Mouse (Mus musculus): Measurements from ENCODE around the gene Serpina3n. TPM values are rescaled to one million over a fixed set of nuclear protein-coding genes. Genes with fewer than 3 reads are reported as not detected.
"Not testable (repeated sequence)": the region's sequence is repeated elsewhere in the genome, so short reads cannot be mapped to it uniquely, and the experiment has no call there.

The Serpina3n gene
- polyA plus RNA-seq, 1 experiment from 2014 or later = not detected

- H3K4me3 ChIP-seq (ENCODE audit: low read depth, low read length); H3K27me3 ChIP-seq (ENCODE audit: control insufficient read depth, insufficient read depth, low read length); H3K9ac ChIP-seq (ENCODE audit: low read depth, low read length); H3K4me1 ChIP-seq (ENCODE audit: control insufficient read depth, insufficient read depth, low read length); H3K4me2 ChIP-seq; H3K36me3 ChIP-seq (ENCODE audit: control insufficient read depth, insufficient read depth, low read length); ATAC-seq (replicated peaks; ENCODE audit: insufficient number of reproducible peaks, low FRiP score, low TSS enrichment); H3K27ac ChIP-seq (ENCODE audit: low read depth, low read length); H3K9me3 ChIP-seq (replicated peaks; ENCODE audit: control insufficient read depth, low read length): not testable (repeated sequence)
- 77% methylated on average over 25 of the region's 25 CpGs for WGBS (ENCODE audit: insufficient replicate concordance)
Observed at GRCm38 (mm10) chr12:104447056-104447455, 40.5 kb downstream of the Serpina3n start.

- 28% methylated on average over 13 of the region's 13 CpGs for WGBS (ENCODE audit: insufficient replicate concordance)
- Histone ChIP-seq H3K4me1 (ENCODE audit: control insufficient read depth, insufficient read depth, low read length) (no peaks in the 10 kb centered on the region), H3K36me3 (ENCODE audit: control insufficient read depth, insufficient read depth, low read length) (no peaks in the 10 kb centered on the region), H3K9me3 (replicated peaks; ENCODE audit: control insufficient read depth, low read length) (no peaks in the 10 kb centered on the region), H3K27ac (ENCODE audit: low read depth, low read length) (no peak overlapping the region), H3K4me3 (ENCODE audit: low read depth, low read length) (no peak overlapping the region), H3K4me2 (no peak overlapping the region; the same call in 1 of the 2 replicates), H3K9ac (ENCODE audit: low read depth, low read length) (no peak overlapping the region), H3K27me3 (ENCODE audit: control insufficient read depth, insufficient read depth, low read length) (no peaks in the 10 kb centered on the region)
- ATAC-seq (replicated peaks; ENCODE audit: insufficient number of reproducible peaks, low FRiP score, low TSS enrichment) = no peak
Observed at GRCm38 (mm10) chr12:104448099-104448498, 41.6 kb downstream of the Serpina3n start.

GRCm38 (mm10) chr12:104450257-104450656 lies 43.7 kb downstream of the Serpina3n start:
- 68% methylated on average over 10 of the region's 10 CpGs for WGBS (ENCODE audit: insufficient replicate concordance)
- Histone ChIP-seq H3K9ac (ENCODE audit: low read depth, low read length) (no peak overlapping the region), H3K27me3 (ENCODE audit: control insufficient read depth, insufficient read depth, low read length) (no peaks in the 10 kb centered on the region), H3K36me3 (ENCODE audit: control insufficient read depth, insufficient read depth, low read length) (no peaks in the 10 kb centered on the region), H3K9me3 (replicated peaks; ENCODE audit: control insufficient read depth, low read length) (no peaks in the 10 kb centered on the region), H3K4me2 (no peak overlapping the region), H3K27ac (ENCODE audit: low read depth, low read length) (no peak overlapping the region), H3K4me3 (ENCODE audit: low read depth, low read length) (no peak overlapping the region), H3K4me1 (ENCODE audit: control insufficient read depth, insufficient read depth, low read length) (no peaks in the 10 kb centered on the region)
- ATAC-seq (replicated peaks; ENCODE audit: insufficient number of reproducible peaks, low FRiP score, low TSS enrichment) = no peak

- Histone ChIP-seq H3K9me3 (replicated peaks; ENCODE audit: control insufficient read depth, low read length) (no peaks in the 10 kb centered on the region), H3K36me3 (ENCODE audit: control insufficient read depth, insufficient read depth, low read length) (no peaks in the 10 kb centered on the region), H3K4me1 (ENCODE audit: control insufficient read depth, insufficient read depth, low read length) (no peaks in the 10 kb centered on the region), H3K4me2 (no peak overlapping the region), H3K27ac (ENCODE audit: low read depth, low read length) (no peak overlapping the region), H3K9ac (ENCODE audit: low read depth, low read length) (no peak overlapping the region), H3K4me3 (ENCODE audit: low read depth, low read length) (no peak overlapping the region), H3K27me3 (ENCODE audit: control insufficient read depth, insufficient read depth, low read length) (no peaks in the 10 kb centered on the region)
- ATAC-seq (replicated peaks; ENCODE audit: insufficient number of reproducible peaks, low FRiP score, low TSS enrichment) = no peak
- 47% methylated on average over 1 of the region's 1 CpGs for WGBS (ENCODE audit: insufficient replicate concordance)
Observed at GRCm38 (mm10) chr12:104453002-104453401, 46.5 kb downstream of the Serpina3n start.

- no peak overlapping the region for H3K27ac ChIP-seq (ENCODE audit: low read depth, low read length)
- 0 out of 2 replicates have a peak, but pooled peaks cover 2% of the 10 kb centered on the region for H3K4me1 ChIP-seq (ENCODE audit: control insufficient read depth, insufficient read depth, low read length)
- H3K36me3 ChIP-seq (ENCODE audit: control insufficient read depth, insufficient read depth, low read length) = no peaks in the 10 kb centered on the region
- H3K4me3 ChIP-seq (ENCODE audit: low read depth, low read length) = no peak overlapping the region
- H3K4me2 ChIP-seq = no peak overlapping the region
- H3K9me3 ChIP-seq (replicated peaks; ENCODE audit: control insufficient read depth, low read length) = no peaks in the 10 kb centered on the region
- 52% methylated on average over 6 of the region's 6 CpGs for WGBS (ENCODE audit: insufficient replicate concordance)
- H3K9ac ChIP-seq (ENCODE audit: low read depth, low read length) = no peak overlapping the region
- peaks cover 7% of the 10 kb centered on the region for H3K27me3 ChIP-seq (ENCODE audit: control insufficient read depth, insufficient read depth, low read length)
- ATAC-seq (replicated peaks; ENCODE audit: insufficient number of reproducible peaks, low FRiP score, low TSS enrichment) = no peak
Observed at GRCm38 (mm10) chr12:104459377-104459776, 52.8 kb downstream of the Serpina3n start.

- Histone ChIP-seq H3K9me3 (replicated peaks; ENCODE audit: control insufficient read depth, low read length) (no peaks in the 10 kb centered on the region), H3K27ac (ENCODE audit: low read depth, low read length) (no peak overlapping the region), H3K36me3 (ENCODE audit: control insufficient read depth, insufficient read depth, low read length) (no peaks in the 10 kb centered on the region), H3K4me2 (no peak overlapping the region), H3K4me3 (ENCODE audit: low read depth, low read length) (no peak overlapping the region), H3K27me3 (ENCODE audit: control insufficient read depth, insufficient read depth, low read length) (peaks cover 7% of the 10 kb centered on the region), H3K9ac (ENCODE audit: low read depth, low read length) (no peak overlapping the region), H3K4me1 (ENCODE audit: control insufficient read depth, insufficient read depth, low read length) (0 out of 2 replicates have a peak, but pooled peaks cover 2% of the 10 kb centered on the region)
- no peak for ATAC-seq (replicated peaks; ENCODE audit: insufficient number of reproducible peaks, low FRiP score, low TSS enrichment)
- 32% methylated on average over 8 of the region's 8 CpGs for WGBS (ENCODE audit: insufficient replicate concordance)
Observed at GRCm38 (mm10) chr12:104461372-104461771, 54.8 kb downstream of the Serpina3n start.

Other genes with a start within 250 kb of the Serpina3n start
- gene Serpina3f, start 192.2 kb upstream of the Serpina3n start, polyA plus RNA-seq (2014; fragmentation: Nextera tagmentation; extraction: Ambion mirVana) = not detected in 2 replicates
- 1.0 and 1.1 TPM in 2 replicates for gene Serpina3g, start 170.5 kb upstream of the Serpina3n start, polyA plus RNA-seq (2014; fragmentation: Nextera tagmentation; extraction: Ambion mirVana)
- not detected in 2 replicates for gene Serpina3i, start 143.6 kb upstream of the Serpina3n start, polyA plus RNA-seq (2014; fragmentation: Nextera tagmentation; extraction: Ambion mirVana)
- not detected in 2 replicates for gene Serpina3j, start 92.2 kb upstream of the Serpina3n start, polyA plus RNA-seq (2014; fragmentation: Nextera tagmentation; extraction: Ambion mirVana)
- gene Serpina3k, start 68.2 kb upstream of the Serpina3n start, polyA plus RNA-seq (2014; fragmentation: Nextera tagmentation; extraction: Ambion mirVana) = not detected in 2 replicates
- not detected in 2 replicates for gene Serpina3m, start 68.2 kb upstream of the Serpina3n start, polyA plus RNA-seq (2014; fragmentation: Nextera tagmentation; extraction: Ambion mirVana)
- gene Gsc, start 66.6 kb downstream of the Serpina3n start, polyA plus RNA-seq (2014; fragmentation: Nextera tagmentation; extraction: Ambion mirVana) = 1.5 and 2.1 TPM in 2 replicates